8 mouse cellular contexts compared by ENCODE assay signal in genomic region chr4:135258521-135258920, GRCm38 (mm10). TPM values are rescaled to one million over a fixed set of nuclear protein-coding genes. Genes with fewer than 3 reads are reported as not detected.
DNase-seq lines count a peak whose midpoint lies in the region; ATAC-seq and TF ChIP-seq lines count a peak whose summit lies in the region.

No protein-coding gene starts in this region.

- no peak for ATAC-seq in heart, embryonic 14.5 days (ENCODE audit: insufficient number of reproducible peaks, insufficient read depth, low FRiP score, low read depth)
- no peak; the same call in 1 of the 2 replicates for ATAC-seq in limb, embryonic 13.5 days (ENCODE audit: low FRiP score, low read depth)

- DNase-seq in heart, adult 2 months = no peak
- DNase-seq in heart, postnatal 36 days = no peak
- DNase-seq in brain, embryonic 14.5 days (ENCODE audit: low read depth) = peak; percentile 77
- DNase-seq in MN1 (ENCODE audit: low spot score) = no peak
- no peak for DNase-seq in cerebellum, adult 8-10 months
- DNase-seq in thymus, postnatal 14 days = no peak

- H3K9me3 ChIP-seq in heart, embryonic 14.5 days (ENCODE audit: control insufficient read depth, low read length) = no peaks in the 10 kb centered on the region
- H3K9me3 ChIP-seq in limb, embryonic 13.5 days = no peaks in the 10 kb centered on the region

- intact Hi-C loops in heart, adult 2 months (cut with DNase I) = no loop called here
- intact Hi-C loops in heart, postnatal 36 days (cut with DNase I) = no loop called here

- H3K27ac ChIP-seq in heart, adult 2 months = peak overlapping the region; percentile 77
- peak overlapping the region; percentile 79 to 86 for H3K27ac ChIP-seq in heart, embryonic 14.5 days (replicated peaks in 1 of 2; ENCODE audit: control insufficient read depth in 1 of 2, insufficient read depth in 1 of 2, low read depth in 2 of 2, low read length in 2 of 2)
- H3K27ac ChIP-seq in limb, embryonic 13.5 days = peak overlapping the region; percentile 87

- peak overlapping the region; percentile 11; the same call in 1 of the 2 replicates for H3K4me3 ChIP-seq in heart, adult 2 months
- no peak overlapping the region for H3K4me3 ChIP-seq in heart, embryonic 14.5 days (ENCODE audit: control insufficient read depth in 1 of 2, insufficient read depth in 1 of 2, low read depth in 1 of 2, low read length in 2 of 2)
- H3K4me3 ChIP-seq in limb, embryonic 13.5 days = peak overlapping the region; percentile 3; the same call in 1 of the 2 replicates

- no peak for TF ChIP-seq CTCF in heart, adult 2 months (IDR thresholded peaks at IDR 0.05)
- TF ChIP-seq CTCF in brain, embryonic 14.5 days (IDR thresholded peaks at IDR 0.05; ENCODE audit: borderline replicate concordance, extremely low read depth, insufficient read depth, insufficient read length) = no peak

- no peaks in the 10 kb centered on the region for H3K27me3 ChIP-seq in heart, adult 2 months (ENCODE audit: control insufficient read depth, insufficient read depth, low read length)
- no peaks in the 10 kb centered on the region for H3K27me3 ChIP-seq in heart, embryonic 14.5 days (ENCODE audit: control insufficient read depth, insufficient read depth, low read length)
- H3K27me3 ChIP-seq in limb, embryonic 13.5 days = no peaks in the 10 kb centered on the region

- TF ChIP-seq POLR2A in heart, adult 2 months (IDR thresholded peaks at IDR 0.05; ENCODE audit: insufficient read depth, low read depth, low read length) = no peak
- no peak for TF ChIP-seq POLR2A in brain, embryonic 14.5 days (IDR thresholded peaks at IDR 0.05; ENCODE audit: borderline replicate concordance, extremely low read depth, insufficient read depth, insufficient read length, poor library complexity, severe bottlenecking)

- peaks cover 5% of the 10 kb centered on the region for H3K79me2 ChIP-seq in heart, adult 2 months (replicated peaks; ENCODE audit: control insufficient read depth, insufficient read depth, low read length)

- peaks cover 51% of the 10 kb centered on the region for H3K36me3 ChIP-seq in heart, adult 2 months (ENCODE audit: control insufficient read depth, insufficient read depth, low read length)
- peaks cover 27% of the 10 kb centered on the region for H3K36me3 ChIP-seq in heart, embryonic 14.5 days (ENCODE audit: control insufficient read depth, insufficient read depth, low read length)
- H3K36me3 ChIP-seq in limb, embryonic 13.5 days = peaks cover 15% of the 10 kb centered on the region

- WGBS in heart, adult 2 months = 13% methylated on average over 7 of the region's 7 CpGs
- 21% methylated on average over 7 of the region's 7 CpGs for WGBS in heart, embryonic 14.5 days
- 26% methylated on average over 7 of the region's 7 CpGs for WGBS in limb, embryonic 13.5 days

- H3K4me1 ChIP-seq in heart, adult 2 months (ENCODE audit: control insufficient read depth, insufficient read depth, low read length) = peaks cover 35% of the 10 kb centered on the region
- peaks cover 35 to 75% of the 10 kb centered on the region in 2 experiments for H3K4me1 ChIP-seq in heart, embryonic 14.5 days (ENCODE audit: control insufficient read depth in 2 of 2, insufficient read depth in 2 of 2, low read length in 2 of 2)
- peaks cover 50% of the 10 kb centered on the region for H3K4me1 ChIP-seq in limb, embryonic 13.5 days

- peak overlapping the region; percentile 36 for H3K9ac ChIP-seq in heart, adult 2 months (ENCODE audit: low read depth, low read length)
- peak overlapping the region; percentile 65 for H3K9ac ChIP-seq in heart, embryonic 14.5 days (ENCODE audit: low read length)
- peak overlapping the region; percentile 48; the same call in 1 of the 2 replicates for H3K9ac ChIP-seq in limb, embryonic 13.5 days

- no peak for TF ChIP-seq EP300 in heart, adult 2 months (IDR thresholded peaks at IDR 0.05; ENCODE audit: insufficient read depth, low read depth, low read length)

- peak overlapping the region; percentile 29 for H3K4me2 ChIP-seq in heart, embryonic 14.5 days (ENCODE audit: low read length)
- peak overlapping the region; percentile 47 for H3K4me2 ChIP-seq in limb, embryonic 13.5 days (replicated peaks)

RNA-seq across cellular contexts. Expression of gene Clic4, which starts 14.1 kb away (rescaled TPM):
- 100 to 1,000 TPM; 248 to 249 TPM for total RNA-seq in heart, adult 2 months (2021)
- polyA plus RNA-seq in heart, adult 2 months (2012; rRNA removed) = 148 and 227 TPM in 2 replicates
- total RNA-seq in heart, postnatal 36 days (2021) = 100 to 1,000 TPM; 241 to 254 TPM
- polyA plus RNA-seq in brain, embryonic 14.5 days (2012; rRNA removed) = 61.3 and 62.3 TPM in 2 replicates
- 181 and 194 TPM in 2 replicates for polyA plus RNA-seq in heart, embryonic 14.5 days (2014; fragmentation: Nextera tagmentation; extraction: Ambion mirVana)
- 137 and 146 TPM in 2 replicates for polyA plus RNA-seq in limb, embryonic 13.5 days (2015; fragmentation: Nextera tagmentation; extraction: Ambion mirVana)

Comparison
In these comparisons a context has a peak if more than half of its experiments do, and no peak if none do; other contexts are left out.
1. H3K4me3 ChIP-seq: peak in heart, adult 2 months (single experiment) and limb, embryonic 13.5 days (single experiment); none in heart, embryonic 14.5 days (0 of 2).
2. Peak in every context shown above with its lines, with median percentiles within 50 percentile points of each other: H3K27ac ChIP-seq and H3K9ac ChIP-seq.